ENCODE assay signal across 15 mouse cellular contexts in the genomic region with DNA sequence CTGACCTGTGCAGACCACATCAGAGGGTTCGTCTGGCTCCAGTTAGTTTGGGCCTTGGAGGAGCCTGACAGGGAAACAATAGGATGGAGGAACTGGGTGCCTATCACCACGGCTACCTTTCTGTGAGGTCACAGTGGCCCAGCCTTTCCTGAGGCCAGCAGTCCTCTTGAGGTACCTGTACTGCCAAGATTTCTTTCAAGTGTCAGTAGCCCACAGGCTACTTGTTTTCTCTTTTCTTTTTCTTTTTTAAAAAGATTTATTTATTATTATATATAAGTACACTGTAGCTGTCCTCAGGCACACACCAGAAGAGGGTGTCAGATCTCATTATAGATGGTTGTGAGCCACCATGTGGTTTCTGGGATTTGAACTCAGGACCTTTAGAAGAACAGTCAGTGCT. TPM values are rescaled to one million over a fixed set of nuclear protein-coding genes. Genes with fewer than 3 reads are reported as not detected.
DNase-seq lines count a peak whose midpoint lies in the region; ATAC-seq and TF ChIP-seq lines count a peak whose summit lies in the region.
"Had no signal": no experiment of that assay in that cellular context is flagged by ENCODE, and none has a peak within 500 bp of the region (broad histone marks: within the 10 kb centered on the region; RNA-seq: fewer than 3 reads in every experiment).

A gene (minus strand): TSS at position 101 of the 400 bp plus-strand sequence.

- DNase-seq in layer of hippocampus, adult 2 months (ENCODE audit: low spot score in 2 of 2): no peak
- DNase-seq in layer of hippocampus, adult 18-20 months (ENCODE audit: low spot score in 2 of 2): no peak
- no peak for DNase-seq in testis, postnatal 10 days (ENCODE audit: low spot score)
- DNase-seq in liver, embryonic 13.5 days: no peak
- DNase-seq in stomach, postnatal 0 days (ENCODE audit: low spot score): no peak
- DNase-seq in lung, postnatal 14 days: no peak
- DNase-seq in cerebellum, postnatal 14 days: no peak
- DNase-seq: adrenal gland, adult 2 months; cerebellum, adult 18-20 months; forebrain, postnatal 0 days; heart, postnatal 14 days; kidney, adult 2 months had no signal

- TF ChIP-seq POLR2A in testis, adult 2 months (IDR thresholded peaks at IDR 0.05; ENCODE audit: control insufficient read depth, low read depth, low read length): no peak

- WGBS in liver, embryonic 13.5 days (ENCODE audit: insufficient replicate concordance): 58% methylated on average over 2 of the region's 2 CpGs
- 52% methylated on average over 2 of the region's 2 CpGs for WGBS in stomach, postnatal 0 days

- TF ChIP-seq CTCF in layer of hippocampus, adult 2 months (conservative IDR thresholded peaks at IDR 0.05): no peak
- no peak for TF ChIP-seq CTCF in testis, adult 2 months (IDR thresholded peaks at IDR 0.05; ENCODE audit: control insufficient read depth, insufficient read depth, insufficient replicate concordance, low read depth, low read length)
- TF ChIP-seq CTCF in stomach, postnatal 0 days (IDR thresholded peaks at IDR 0.05; ENCODE audit: low read depth): no peak

- ATAC-seq in liver, embryonic 13.5 days (ENCODE audit: low read depth): no peak
- no peak for ATAC-seq in stomach, postnatal 0 days (ENCODE audit: low FRiP score, low TSS enrichment)
- ATAC-seq: forebrain, postnatal 0 days; Patski had no signal

- H3K4me2 ChIP-seq in liver, embryonic 13.5 days: no peak within 1 kb of the TSS
- no peak within 1 kb of the TSS for H3K4me2 ChIP-seq in stomach, postnatal 0 days (replicated peaks; ENCODE audit: low read depth)
- H3K4me2 ChIP-seq: embryonic facial prominence, embryonic 13.5 days had no signal

- no peak for TF ChIP-seq EP300 in stomach, postnatal 0 days (optimal IDR thresholded peaks at IDR 0.05)

- H3K9ac ChIP-seq in liver, embryonic 13.5 days: no peak within 1 kb of the TSS
- H3K9ac ChIP-seq in stomach, postnatal 0 days (ENCODE audit: low read length): no peak within 1 kb of the TSS
- H3K9ac ChIP-seq: forebrain, postnatal 0 days had no signal

- H3K4me1 ChIP-seq in testis, adult 2 months (ENCODE audit: control insufficient read depth, insufficient read depth, low read length): no peaks in the 10 kb centered on the region
- no peaks in the 10 kb centered on the region; the same call in 1 of the 2 replicates for H3K4me1 ChIP-seq in liver, embryonic 13.5 days (replicated peaks)
- no peaks in the 10 kb centered on the region for H3K4me1 ChIP-seq in stomach, postnatal 0 days (replicated peaks; ENCODE audit: control insufficient read depth, insufficient read depth)

- no peak within 1 kb of the TSS for H3K27ac ChIP-seq in layer of hippocampus, adult 2 months
- H3K27ac ChIP-seq in testis, adult 2 months (ENCODE audit: control insufficient read depth, insufficient read depth, low read depth, low read length): peak within 1 kb of the TSS; percentile 80
- no peak within 1 kb of the TSS for H3K27ac ChIP-seq in liver, embryonic 13.5 days
- H3K27ac ChIP-seq in stomach, postnatal 0 days (replicated peaks): no peak within 1 kb of the TSS

- H3K36me3 ChIP-seq in testis, adult 2 months (ENCODE audit: control insufficient read depth, insufficient read depth, low read length): no peaks in the 10 kb centered on the region
- no peaks in the 10 kb centered on the region for H3K36me3 ChIP-seq in liver, embryonic 13.5 days
- H3K36me3 ChIP-seq in stomach, postnatal 0 days (ENCODE audit: control insufficient read depth, insufficient read depth, low read length): no peaks in the 10 kb centered on the region
- H3K36me3 ChIP-seq: embryonic facial prominence, embryonic 13.5 days had no signal

- no peak within 1 kb of the TSS for H3K4me3 ChIP-seq in layer of hippocampus, adult 2 months
- peak within 1 kb of the TSS; percentile 94 for H3K4me3 ChIP-seq in testis, adult 2 months (ENCODE audit: control insufficient read depth, low read depth, low read length)
- no peak within 1 kb of the TSS for H3K4me3 ChIP-seq in liver, embryonic 13.5 days (replicated peaks)
- H3K4me3 ChIP-seq in stomach, postnatal 0 days (ENCODE audit: low read depth, low read length): no peak within 1 kb of the TSS
- H3K4me3 ChIP-seq: embryonic facial prominence, embryonic 13.5 days had no signal

- no peaks in the 10 kb centered on the region for H3K9me3 ChIP-seq in liver, embryonic 13.5 days (replicated peaks)
- H3K9me3 ChIP-seq in stomach, postnatal 0 days (ENCODE audit: control insufficient read depth, low read length): no peaks in the 10 kb centered on the region
- H3K9me3 ChIP-seq: embryonic facial prominence, embryonic 13.5 days had no signal

- H3K27me3 ChIP-seq in testis, adult 2 months (ENCODE audit: control insufficient read depth, insufficient read depth, low read length): no peaks in the 10 kb centered on the region
- no peaks in the 10 kb centered on the region for H3K27me3 ChIP-seq in liver, embryonic 13.5 days
- H3K27me3 ChIP-seq in stomach, postnatal 0 days (ENCODE audit: control insufficient read depth, insufficient read depth, low read length): no peaks in the 10 kb centered on the region
- H3K27me3 ChIP-seq: embryonic facial prominence, embryonic 13.5 days; Patski had no signal

RNA-seq across cellular contexts. Expression of the gene that starts here (rescaled TPM):
- 10 to 100 TPM; 11.1 to 11.8 TPM for total RNA-seq in layer of hippocampus, adult 2 months (2021)
- total RNA-seq in layer of hippocampus, adult 18-20 months (2021): 10 to 100 TPM in 1 of 2 experiments, 1 to 10 TPM in 1; 9.4 to 13.0 TPM
- polyA plus RNA-seq in testis, adult 2 months (2012; rRNA removed): 435 and 444 TPM in 2 replicates
- polyA plus RNA-seq in liver, embryonic 13.5 days (2015; fragmentation: Nextera tagmentation; extraction: Ambion mirVana): 17.4 and 18.5 TPM in 2 replicates
- polyA plus RNA-seq in stomach, postnatal 0 days (2015; fragmentation: Nextera tagmentation; extraction: Ambion mirVana): 24.3 and 25.2 TPM in 2 replicates

Comparison
In these comparisons a context has a peak if more than half of its experiments do, and no peak if none do; other contexts are left out.
1. RNA of the gene that starts here (polyA plus RNA-seq): 435 to 444 TPM in testis, adult 2 months; 24.3 to 25.2 TPM in stomach, postnatal 0 days and 17.4 to 18.5 TPM in liver, embryonic 13.5 days; every median in the first group is over 10 times any median in the second.